Mouse (Mus musculus) heart, postnatal 0 days (tissue): ENCODE results near the gene Spdye4b. TPM values are rescaled to one million over a fixed set of nuclear protein-coding genes. Genes with fewer than 3 reads are reported as not detected.
"Not testable (repeated sequence)": the region's sequence is repeated elsewhere in the genome, so short reads cannot be mapped to it uniquely, and the experiment has no call there.

Source experiments
- ATAC-seq: fragments of 200-750 bp; cut with Nextera tagmentation; 2 replicates; pipeline ENCODE4 v1.8.0; 2017; ENCODE audit warnings: low read depth, moderate number of reproducible peaks, moderate library complexity; ENCODE audit not compliant: insufficient read depth
- DNase-seq: peaks from one replicate; pipeline ENCODE4 v3.0.0-alpha.2; 2016; ENCODE audit warnings: low spot score
- H3K27ac ChIP-seq: fragments of 300-500 bp; sonication (generic); 2 replicates; pipeline ENCODE4 v1.5.1; 2014; ENCODE audit warnings: low read depth, mild to moderate bottlenecking
- H3K27me3 ChIP-seq: fragments of 300-500 bp; sonication (generic); 2 replicates; pipeline ENCODE4 v1.6.1; 2014; ENCODE audit warnings: low read length, mixed read lengths; ENCODE audit not compliant: control insufficient read depth, insufficient read depth
- H3K36me3 ChIP-seq: fragments of 300-500 bp; sonication (generic); replicated peaks from 2 replicates; pipeline ENCODE4 v1.6.1; 2014; ENCODE audit warnings: low read length, mixed read lengths; ENCODE audit not compliant: control insufficient read depth, insufficient read depth
- H3K4me1 ChIP-seq: fragments of 300-500 bp; sonication (generic); 2 replicates; pipeline ENCODE4 v1.6.1; 2014; ENCODE audit warnings: antibody characterized with exemption; ENCODE audit not compliant: control insufficient read depth, insufficient read depth
- H3K4me2 ChIP-seq: fragments of 300-500 bp; sonication (generic); 2 replicates; pipeline ENCODE4 v1.6.1; 2014; ENCODE audit warnings: low read depth, mild to moderate bottlenecking, low read length, moderate library complexity
- H3K4me3 ChIP-seq: fragments of 300-500 bp; sonication (generic); 2 replicates; pipeline ENCODE4 v1.5.1; 2014; ENCODE audit warnings: low read depth, low read length
- H3K9ac ChIP-seq: fragments of 300-500 bp; sonication (generic); replicated peaks from 2 replicates; pipeline ENCODE4 v1.6.1; 2014; ENCODE audit warnings: low read depth, low read length, mixed read lengths
- H3K9me3 ChIP-seq: fragments of 300-500 bp; sonication (generic); replicated peaks from 2 replicates; pipeline ENCODE4 v1.6.1; 2016; ENCODE audit warnings: low read length; ENCODE audit not compliant: control insufficient read depth
- CTCF ChIP-seq: IDR thresholded peaks from 2 replicates; pipeline ENCODE4 v1.5.1; 2016; ENCODE audit warnings: antibody characterized with exemption, control low read depth, low read depth
- EP300 ChIP-seq: IDR thresholded peaks from 2 replicates; pipeline ENCODE4 v1.6.1; 2016; ENCODE audit warnings: antibody characterized with exemption, low read depth
- WGBS: fragments of 180-500 bp; shearing (Covaris S2); extraction: QIAGEN DNeasy Blood & Tissue Kit; methylation state at CpG from one replicate; pipeline ENCODE4 v1.1.7; 2014; 5-methylcytosine and 5-hydroxymethylcytosine counted together
- polyA plus RNA-seq: library from polyadenylated mRNA; unstranded; fragments of >200 nt; fragmentation: Nextera tagmentation; extraction: Ambion mirVana; gene quantifications from 2 replicates; pipeline ENCODE4 v1.2.1, GENCODE M21; 2015
- total RNA-seq: library from RNA; depleted of rRNA; stranded (reverse); fragments of >200 nt; gene quantifications from 2 replicates; pipeline ENCODE4 v1.2.3, GENCODE M21; 2014; ENCODE audit warnings: low replicate concordance

Spdye4b gene
- total and polyA plus RNA-seq, 2 experiments from 2014 or later = not detected

DNA sequence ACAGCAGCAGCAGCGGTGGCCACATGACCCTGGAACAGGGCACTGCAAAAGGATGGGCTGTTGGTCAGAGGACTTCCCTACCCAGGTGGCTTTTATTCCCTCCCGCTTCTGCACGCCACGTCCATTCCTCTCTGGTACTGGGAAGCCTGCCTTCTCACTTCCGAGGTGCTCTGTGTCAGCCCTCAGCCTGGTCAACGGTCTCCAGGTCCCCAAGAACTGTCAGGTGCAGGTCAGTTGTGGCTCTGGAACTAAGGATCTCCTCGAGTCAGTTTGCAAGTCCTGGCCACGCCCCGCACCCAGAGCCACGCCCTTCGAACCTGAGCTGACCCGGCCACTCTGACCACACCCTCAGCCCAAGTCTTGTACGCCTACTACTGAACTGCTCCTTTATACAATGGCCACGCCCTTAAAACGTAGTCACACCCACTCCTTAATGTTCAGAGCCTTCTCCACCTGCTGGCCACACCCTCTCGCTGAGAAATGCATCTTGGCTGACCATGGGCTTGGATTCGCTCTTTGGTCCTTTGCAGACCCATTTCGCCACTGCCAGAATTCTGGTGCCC lies 15.2 kb upstream of the Spdye4b start:
- TF ChIP-seq EP300 = no peak
- TF ChIP-seq CTCF = no peak
- Histone ChIP-seq H3K4me1 (no peaks in the 10 kb centered on the region), H3K27ac (no peak overlapping the region), H3K9ac (no peak overlapping the region), H3K4me3 (no peak overlapping the region), H3K36me3 (no peaks in the 10 kb centered on the region), H3K27me3 (no peaks in the 10 kb centered on the region), H3K4me2 (no peak overlapping the region; the same call in 1 of the 2 replicates), H3K9me3 (no peaks in the 10 kb centered on the region)
- no peak for ATAC-seq
- no peak for DNase-seq
- WGBS = 17% methylated on average over 18 of the region's 18 CpGs

GRCm38 (mm10) chr5:143175970-143176369 lies 4.8 kb upstream of the Spdye4b start:
- WGBS = 93% methylated on average over 4 of the region's 4 CpGs

GRCm38 (mm10) chr5:143177541-143178200 lies 3.1 kb upstream of the Spdye4b start:
- H3K27me3 ChIP-seq = no peaks in the 10 kb centered on the region
- H3K4me3 ChIP-seq = no peak overlapping the region
- DNase-seq = no peak
- TF ChIP-seq EP300 (no peak), CTCF (no peak)
- no peak overlapping the region for H3K27ac ChIP-seq
- H3K4me2 ChIP-seq = no peak overlapping the region
- H3K4me1 ChIP-seq = 0 out of 2 replicates have a peak, but pooled peaks cover 9% of the 10 kb centered on the region
- H3K9me3 ChIP-seq = peaks cover 12% of the 10 kb centered on the region
- no peak overlapping the region for H3K9ac ChIP-seq
- no peak for ATAC-seq
- H3K36me3 ChIP-seq = peaks cover 57% of the 10 kb centered on the region
- WGBS = 86% methylated on average over 3 of the region's 3 CpGs

More at GRCm38 (mm10) chr5:143175970-143176369, 4.8 kb upstream of the Spdye4b start:
- H3K4me3 ChIP-seq = no peak overlapping the region
- no peak for ATAC-seq
- peaks cover 12% of the 10 kb centered on the region for H3K9me3 ChIP-seq
- TF ChIP-seq CTCF (no peak), EP300 (no peak)
- H3K36me3 ChIP-seq = peaks cover 73% of the 10 kb centered on the region
- H3K4me2 ChIP-seq = no peak overlapping the region
- DNase-seq = no peak
- no peak overlapping the region for H3K9ac ChIP-seq
- no peak overlapping the region for H3K27ac ChIP-seq
- no peaks in the 10 kb centered on the region for H3K27me3 ChIP-seq
- 0 out of 2 replicates have a peak, but pooled peaks cover 9% of the 10 kb centered on the region for H3K4me1 ChIP-seq

DNA sequence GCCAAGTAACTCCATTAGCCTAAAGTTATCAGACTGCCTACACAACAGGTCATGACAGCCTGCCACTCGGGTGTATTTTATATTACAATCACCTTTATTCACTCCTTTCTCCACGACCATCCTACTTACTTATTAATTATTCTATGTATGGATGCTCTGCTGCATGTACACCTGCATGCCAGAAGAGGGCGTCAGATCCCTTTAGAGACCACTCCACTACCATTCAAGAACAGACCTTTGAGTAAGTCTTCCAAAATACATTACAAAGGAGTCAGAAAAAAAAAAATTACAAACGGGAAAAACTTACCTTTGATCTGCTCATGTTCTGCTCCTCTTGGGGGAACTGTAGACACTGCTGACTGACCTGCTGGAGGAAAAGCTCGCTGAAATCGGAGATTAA lies 1.6 kb upstream of the Spdye4b start:
- ATAC-seq = no peak
- 0 out of 2 replicates have a peak, but pooled peaks cover 9% of the 10 kb centered on the region for H3K4me1 ChIP-seq
- H3K27me3 ChIP-seq = no peaks in the 10 kb centered on the region
- H3K27ac ChIP-seq = no peak overlapping the region
- WGBS = 35% methylated on average over 6 of the region's 6 CpGs
- peak; percentile 36 for DNase-seq
- peaks cover 42% of the 10 kb centered on the region for H3K36me3 ChIP-seq
- peak overlapping the region; percentile 99; the same call in 1 of the 2 replicates for H3K4me2 ChIP-seq
- TF ChIP-seq EP300 = no peak
- TF ChIP-seq CTCF = peak; percentile 35
- peak overlapping the region; percentile 89; the same call in 1 of the 2 replicates for H3K4me3 ChIP-seq
- 0 out of 2 replicates have a peak, but pooled peaks cover 6% of the 10 kb centered on the region for H3K9me3 ChIP-seq
- no peak overlapping the region for H3K9ac ChIP-seq

GRCm38 (mm10) chr5:143188014-143188413 lies 7.2 kb downstream of the Spdye4b start:
- not testable (repeated sequence) for ATAC-seq, H3K9me3 ChIP-seq
- no CpG with 5 or more reads among the region's 1 CpGs for WGBS

GRCm38 (mm10) chr5:143192806-143193205 lies 12.0 kb downstream of the Spdye4b start:
- H3K27ac ChIP-seq = no peak overlapping the region
- H3K27me3 ChIP-seq = 0 out of 2 replicates have a peak, but pooled peaks cover 5% of the 10 kb centered on the region
- H3K4me3 ChIP-seq = no peak overlapping the region
- H3K36me3 ChIP-seq = no peaks in the 10 kb centered on the region
- H3K9me3 ChIP-seq = no peaks in the 10 kb centered on the region
- ATAC-seq = no peak
- H3K9ac ChIP-seq = no peak overlapping the region
- no peak for TF ChIP-seq CTCF
- no peak for TF ChIP-seq EP300
- WGBS = 82% methylated on average over 8 of the region's 8 CpGs
- DNase-seq = no peak
- H3K4me1 ChIP-seq = no peaks in the 10 kb centered on the region
- H3K4me2 ChIP-seq = no peak overlapping the region

More at GRCm38 (mm10) chr5:143188014-143188413, 7.2 kb downstream of the Spdye4b start:
- not testable (repeated sequence) for H3K4me3 ChIP-seq, H3K9ac ChIP-seq, H3K27ac ChIP-seq, H3K36me3 ChIP-seq, H3K4me2 ChIP-seq, H3K27me3 ChIP-seq, H3K4me1 ChIP-seq, DNase-seq

- WGBS = 51% methylated on average over 8 of the region's 8 CpGs
- not testable (repeated sequence) for H3K27ac ChIP-seq, ATAC-seq, H3K4me2 ChIP-seq, H3K9ac ChIP-seq, H3K27me3 ChIP-seq, H3K9me3 ChIP-seq, H3K4me1 ChIP-seq, H3K4me3 ChIP-seq, DNase-seq, H3K36me3 ChIP-seq
These were observed 13.9 kb downstream of the Spdye4b start for GRCm38 (mm10) chr5:143194747-143195146.
